Mouse (Mus musculus): ENCODE data around the gene Mrgprh. TPM values are rescaled to one million over a fixed set of nuclear protein-coding genes. Genes with fewer than 3 reads are reported as not detected.
"Not testable (repeated sequence)": the region's sequence is repeated elsewhere in the genome, so short reads cannot be mapped to it uniquely, and the experiment has no call there.

Gene Mrgprh
- total RNA-seq, 4 experiments from 2014 or later = 3.9 to 5.2 (median 4.9) TPM

DNA sequence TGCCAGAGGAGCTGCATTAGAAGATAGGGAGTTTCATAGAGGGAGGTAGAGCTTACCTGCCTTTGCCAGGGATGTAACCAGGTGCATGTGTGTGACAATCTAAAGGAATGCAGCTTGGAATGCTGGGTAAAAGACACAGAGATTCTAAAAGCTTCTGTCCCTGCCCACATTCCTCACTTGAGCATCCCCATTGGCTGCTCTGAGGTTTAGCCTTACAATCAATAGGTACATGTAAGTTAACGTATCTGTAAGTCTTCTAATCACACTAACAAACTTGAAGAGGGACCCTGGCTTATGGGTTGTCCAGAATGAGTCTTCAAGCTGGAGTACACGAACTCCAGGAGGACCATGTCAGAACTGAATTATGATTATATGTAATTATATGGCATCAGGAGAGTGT is 7.8 kb upstream of the Mrgprh start, which contains the start of gene Mas1:
Gene Mas1, minus strand, starts transcription at position 101 of the 400 bp plus-strand sequence.
- DNase-seq (ENCODE audit: low spot score in 2 of 2) = no peak

- DNase-seq (ENCODE audit: low spot score in 2 of 2) = no peak
Measured at GRCm38 (mm10) chr17:12868640-12869039, 7.2 kb upstream of the Mrgprh start.

DNA sequence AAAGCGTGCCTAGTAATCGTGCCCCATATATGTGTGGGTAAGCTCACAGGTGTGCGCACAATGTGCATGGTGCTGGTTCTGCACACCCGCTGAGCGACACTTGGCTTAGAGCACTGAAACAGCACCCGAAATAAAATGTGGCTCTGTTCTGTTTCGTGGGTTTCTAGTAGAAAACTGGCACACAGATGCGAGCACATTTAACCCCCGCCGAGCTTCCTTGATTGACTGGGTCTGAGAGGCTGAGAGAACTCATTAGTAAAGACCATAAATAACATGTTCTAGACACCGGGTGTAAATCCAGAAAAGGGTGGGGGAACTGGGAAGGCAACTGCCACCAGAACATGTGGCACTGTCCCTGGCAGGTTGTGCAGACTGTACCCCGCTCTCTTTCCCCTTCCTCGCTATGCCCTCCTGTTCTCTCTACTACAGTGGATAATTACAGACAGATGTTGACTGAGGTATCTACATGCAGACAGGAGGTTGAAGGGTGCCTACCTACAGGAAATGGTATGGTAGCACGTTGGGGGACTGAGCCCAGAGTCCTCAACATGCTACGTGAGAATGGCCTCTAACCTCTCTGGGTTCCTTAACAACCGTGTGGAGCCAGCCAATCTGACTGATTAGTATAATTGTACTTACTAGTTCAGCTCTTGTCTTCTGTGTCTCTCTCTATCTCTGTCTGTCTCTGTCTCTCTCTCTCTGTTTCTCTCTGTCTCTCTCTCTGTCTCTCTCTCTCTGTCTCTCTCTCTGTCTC is 3.4 kb upstream of the Mrgprh start:
- DNase-seq (ENCODE audit: low spot score in 2 of 2) = no peak

- peak; percentile 68 to 70 for DNase-seq (ENCODE audit: low spot score in 2 of 2)
Measured at GRCm38 (mm10) chr17:12880178-12880577, 4.3 kb downstream of the Mrgprh start.

DNA sequence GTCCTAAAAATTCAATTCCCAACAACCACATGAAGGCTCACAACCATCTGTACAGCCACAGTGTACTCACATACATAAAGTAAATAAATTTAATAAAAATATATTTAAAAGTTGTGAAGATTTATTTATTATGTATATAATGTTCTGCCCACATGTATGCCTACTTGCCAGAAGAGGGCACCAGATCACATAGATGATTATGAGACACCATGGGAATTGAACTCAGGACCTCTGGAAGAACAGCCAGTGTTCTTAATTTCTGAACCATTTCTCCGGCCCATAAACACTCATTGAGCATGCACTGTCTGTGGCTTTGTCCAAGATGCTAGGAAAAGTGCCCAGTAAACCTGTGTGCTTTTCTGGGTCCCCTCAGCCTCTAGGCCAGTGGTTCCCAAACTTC is 5.4 kb downstream of the Mrgprh start:
- no peak for DNase-seq (ENCODE audit: low spot score in 2 of 2)

DNA sequence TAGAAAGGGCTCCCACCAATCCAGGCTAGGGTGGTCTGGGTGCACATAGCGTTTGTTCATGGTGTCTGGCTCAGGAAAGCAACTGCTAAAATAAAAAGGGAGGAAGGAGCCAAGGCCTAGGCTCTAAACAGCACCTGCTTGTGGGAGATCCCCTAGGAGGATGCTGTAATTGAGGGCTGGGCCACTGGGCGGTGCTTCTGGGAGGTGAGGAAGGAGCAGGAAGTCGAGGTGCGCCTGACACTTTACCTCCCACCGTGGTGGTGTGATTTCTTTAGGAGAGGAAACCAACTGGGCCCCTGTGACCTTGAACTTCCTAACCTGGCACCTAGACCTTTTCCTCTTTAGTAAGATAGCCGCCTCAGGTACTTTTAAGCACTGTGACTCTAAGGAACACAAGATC is 10.8 kb downstream of the Mrgprh start:
- no peak for DNase-seq (ENCODE audit: low spot score in 2 of 2)

DNA sequence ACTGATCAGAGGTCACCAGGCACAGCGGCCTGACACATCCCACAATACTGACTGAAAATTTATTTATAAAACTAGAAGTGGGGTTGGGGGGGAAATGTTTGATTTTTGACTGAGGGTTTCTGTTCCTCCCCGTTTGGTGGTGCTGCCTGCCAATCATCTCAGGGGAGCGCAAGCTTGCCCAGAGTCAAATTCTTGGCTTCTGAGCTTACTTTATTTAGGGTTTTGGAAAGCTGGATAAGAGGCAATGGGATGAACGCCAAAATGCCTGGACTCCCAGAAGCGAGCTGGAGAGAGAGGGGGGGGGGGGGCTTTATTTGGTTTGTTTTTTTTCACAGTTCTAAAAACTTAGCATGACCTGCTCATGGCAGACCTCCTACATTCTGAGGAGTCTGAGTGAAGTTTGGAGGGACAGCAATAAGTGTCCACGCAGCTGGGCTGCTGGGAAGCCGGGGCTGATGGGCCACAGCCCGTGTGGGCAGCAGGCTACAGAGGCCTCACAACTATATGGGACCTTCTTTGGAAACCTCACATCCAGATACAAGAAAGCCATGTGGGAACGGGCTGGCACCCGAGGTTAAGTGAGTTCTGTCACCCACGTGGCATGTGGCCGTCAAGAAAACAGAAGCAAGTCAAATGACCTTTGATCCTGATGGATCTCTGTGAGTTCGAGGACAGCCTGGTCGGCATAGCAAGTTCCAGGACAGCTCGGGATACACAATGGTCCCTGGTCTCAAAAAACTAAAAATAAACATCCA is 11.4 kb downstream of the Mrgprh start:
- DNase-seq (ENCODE audit: low spot score in 2 of 2) = no peak

- DNase-seq (ENCODE audit: low spot score in 2 of 2) = no peak
Measured at GRCm38 (mm10) chr17:12891054-12891453, 15.2 kb downstream of the Mrgprh start.

- DNase-seq (ENCODE audit: low spot score in 2 of 2) = no peak
Measured at GRCm38 (mm10) chr17:12892033-12892432, 16.2 kb downstream of the Mrgprh start.

DNA sequence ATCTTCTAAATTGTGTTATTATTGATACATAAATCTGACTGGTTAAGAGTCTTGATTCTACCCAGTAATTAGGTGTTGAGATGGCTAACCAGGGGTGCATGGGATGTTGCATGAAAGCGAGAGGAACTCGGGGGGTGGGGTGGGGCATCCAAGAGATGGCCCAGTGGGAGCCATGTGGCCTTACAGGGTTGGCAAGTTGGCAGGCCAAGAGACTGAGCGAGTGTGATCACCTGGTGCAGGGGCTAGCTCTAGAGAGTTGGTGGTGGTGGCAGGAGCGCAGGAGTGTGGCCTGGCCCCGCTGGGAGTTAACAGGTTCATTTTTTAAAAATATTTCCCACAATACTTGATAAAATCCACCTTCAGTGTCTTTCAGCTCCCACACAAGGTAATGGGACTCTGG is 21.8 kb downstream of the Mrgprh start:
- DNase-seq (ENCODE audit: low spot score in 2 of 2) = no peak

- not testable (repeated sequence) for DNase-seq (ENCODE audit: low spot score in 2 of 2)
Measured at GRCm38 (mm10) chr17:12898607-12899006, 22.8 kb downstream of the Mrgprh start.

- DNase-seq (ENCODE audit: low spot score in 2 of 2) = no peak
Measured at GRCm38 (mm10) chr17:12902291-12902690, 26.5 kb downstream of the Mrgprh start.

GRCm38 (mm10) chr17:12903372-12904333 is 27.8 kb downstream of the Mrgprh start:
- no peak for DNase-seq (ENCODE audit: low spot score in 2 of 2)

DNA sequence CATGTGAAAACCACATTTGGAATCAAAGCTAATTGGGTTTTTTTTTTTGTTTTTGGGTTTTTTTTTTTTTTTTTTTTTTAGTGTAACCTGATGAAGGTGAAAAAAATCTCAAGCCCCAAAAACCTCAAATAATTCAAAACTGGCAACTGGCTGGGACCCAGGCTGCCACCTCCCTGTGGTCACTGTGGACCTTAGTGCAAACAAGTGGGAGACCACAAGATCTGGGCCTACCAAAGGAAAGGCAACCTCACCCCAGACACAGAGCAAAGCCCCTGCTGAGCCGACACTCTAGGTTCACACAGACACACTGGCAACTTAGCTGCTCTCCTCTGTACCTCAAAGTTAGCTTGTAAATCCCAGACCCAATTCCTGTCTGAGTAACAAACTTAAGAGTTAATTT is 28.5 kb downstream of the Mrgprh start:
- no peak for DNase-seq (ENCODE audit: low spot score in 2 of 2)

DNA sequence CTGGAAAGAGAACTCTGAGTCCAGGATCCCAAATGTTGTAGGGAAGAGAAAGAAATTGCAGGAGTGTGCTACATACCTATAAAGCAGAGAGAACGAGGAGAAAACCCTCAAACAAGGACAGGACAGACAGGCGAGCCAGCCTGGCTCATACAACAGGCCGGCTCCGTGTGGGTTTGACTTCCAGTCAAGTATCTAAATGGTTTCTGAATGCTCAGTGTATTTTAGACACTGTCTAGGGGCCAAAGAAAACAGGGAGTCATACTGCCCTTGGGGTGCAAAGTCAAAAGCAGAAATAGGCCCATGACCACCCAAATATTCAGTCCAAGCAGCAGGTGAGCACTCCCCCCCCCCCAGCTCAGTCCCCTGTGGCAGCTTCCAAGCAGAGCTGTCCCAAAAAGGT is 30.0 kb downstream of the Mrgprh start:
- DNase-seq (ENCODE audit: low spot score in 2 of 2) = no peak

GRCm38 (mm10) chr17:12906436-12906835 is 30.6 kb downstream of the Mrgprh start:
- no peak for DNase-seq (ENCODE audit: low spot score in 2 of 2)

- no peak for DNase-seq (ENCODE audit: low spot score in 2 of 2)
Measured at GRCm38 (mm10) chr17:12909361-12910280, 33.8 kb downstream of the Mrgprh start, which contains the start of gene Pnldc1. Gene Pnldc1, minus strand, starts transcription at chr17:12910230.

GRCm38 (mm10) chr17:12910391-12910790 is 34.6 kb downstream of the Mrgprh start:
- DNase-seq (ENCODE audit: low spot score in 2 of 2) = no peak

DNA sequence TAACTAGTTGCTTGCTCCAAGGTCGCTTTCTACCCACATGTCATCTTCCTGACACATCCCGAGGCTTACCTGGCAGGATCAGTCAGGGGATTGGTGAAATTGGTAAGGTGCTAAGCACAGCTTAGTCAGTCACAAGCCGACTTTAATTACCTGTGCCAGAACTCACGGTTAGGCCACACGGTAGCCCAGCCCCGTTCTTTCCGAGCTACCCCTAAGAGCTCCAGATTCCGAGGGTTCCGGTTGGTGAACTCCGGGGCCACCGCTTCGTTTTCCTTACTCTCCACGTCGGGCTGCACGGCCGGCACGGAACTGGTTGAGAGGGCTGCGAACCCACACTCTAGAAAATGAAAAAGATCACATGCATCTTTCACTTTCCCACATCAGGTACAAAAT is 39.6 kb downstream of the Mrgprh start, which contains the start of gene Tcp1:
Gene Tcp1, plus strand, starts transcription at position 214 of the 393 bp plus-strand sequence.
- DNase-seq (ENCODE audit: low spot score in 2 of 2) = no peak

DNA sequence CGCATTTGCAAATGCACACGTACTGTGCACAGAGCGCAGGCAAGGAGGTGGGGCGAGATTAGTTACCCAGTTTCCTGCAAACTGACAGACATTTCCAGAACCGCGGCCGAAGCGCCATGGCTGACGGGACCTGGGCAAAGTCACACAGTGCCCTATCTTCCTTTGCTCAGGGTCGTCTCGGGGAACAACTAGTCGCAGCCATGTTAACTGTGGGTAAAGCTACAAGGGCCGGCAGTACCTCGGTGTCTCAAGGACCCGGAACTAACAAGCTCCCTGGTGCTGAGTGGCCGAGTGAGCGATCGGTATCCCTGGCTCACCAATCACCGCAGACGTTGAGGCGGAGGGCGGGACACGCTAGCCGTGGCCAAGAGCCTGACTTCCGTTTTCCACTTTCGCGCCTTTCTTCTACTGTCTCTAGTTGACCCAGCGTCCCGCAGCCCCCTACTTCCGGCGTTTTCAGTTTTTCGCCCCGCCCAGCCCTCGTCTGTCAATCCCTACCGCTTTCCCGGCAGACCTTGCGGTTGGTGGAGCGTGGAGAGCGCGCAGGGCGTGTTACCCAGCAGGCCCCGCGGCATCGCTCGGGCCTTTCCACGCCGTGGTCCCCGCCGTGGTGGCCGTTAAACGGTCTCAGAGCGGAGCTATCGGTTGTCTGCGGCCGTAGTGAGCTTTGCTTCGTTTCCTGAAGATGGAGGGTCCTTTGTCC is 40.2 kb downstream of the Mrgprh start, which contains the start of gene Mrpl18:
Gene Mrpl18, minus strand, starts transcription at position 465 of the 703 bp plus-strand sequence.
- peak; percentile 98 to 99 for DNase-seq (ENCODE audit: low spot score in 2 of 2)

All from gastrocnemius, adult 8-10 months (tissue).